Mouse (Mus musculus): ENCODE results near the gene Paqr5. TPM values are rescaled to one million over a fixed set of nuclear protein-coding genes. Genes with fewer than 3 reads are reported as not detected.

Paqr5 gene
- polyA plus RNA-seq, 1 experiment from 2014 or later, result 11.3 TPM

Other genes starting within 250 kb of the Paqr5 start
- gene Rplp1, start 112.3 kb downstream of the Paqr5 start, polyA plus RNA-seq (2015; fragmentation: Nextera tagmentation; extraction: Ambion mirVana), result 1,285 and 1,371 TPM in 2 replicates
- 80.7 and 82.8 TPM in 2 replicates for gene Kif23, start 80.1 kb downstream of the Paqr5 start, polyA plus RNA-seq (2015; fragmentation: Nextera tagmentation; extraction: Ambion mirVana)
- 16.0 and 16.1 TPM in 2 replicates for gene Glce, start 95.8 kb upstream of the Paqr5 start, polyA plus RNA-seq (2015; fragmentation: Nextera tagmentation; extraction: Ambion mirVana)

Data from intestine, embryonic 16.5 days (tissue).